Mouse (Mus musculus): ENCODE data around the gene Arpc5. TPM values are rescaled to one million over a fixed set of nuclear protein-coding genes. Genes with fewer than 3 reads are reported as not detected.
"Not testable (repeated sequence)": the region's sequence is repeated elsewhere in the genome, so short reads cannot be mapped to it uniquely, and the experiment has no call there.

The Arpc5 gene
- total RNA-seq, 2 experiments from 2014 or later = 177 to 198 TPM

- DNase-seq (ENCODE audit: low spot score in 2 of 2) = peak; percentile 51 to 82
Measured at GRCm38 (mm10) chr1:152779071-152779737, 12.9 kb downstream of the Arpc5 start.

GRCm38 (mm10) chr1:152784620-152785019, 18.3 kb downstream of the Arpc5 start:
- no peak for DNase-seq (ENCODE audit: low spot score in 2 of 2)

GRCm38 (mm10) chr1:152785446-152785845, 19.1 kb downstream of the Arpc5 start:
- not testable (repeated sequence) for DNase-seq (ENCODE audit: low spot score in 2 of 2)

GRCm38 (mm10) chr1:152786953-152787352, 20.6 kb downstream of the Arpc5 start:
- DNase-seq (ENCODE audit: low spot score in 2 of 2) = no peak

- DNase-seq (ENCODE audit: low spot score in 2 of 2) = no peak
Measured at GRCm38 (mm10) chr1:152788121-152788660, 21.8 kb downstream of the Arpc5 start.

- peak in 1 of 2 experiments; percentile 44 for DNase-seq (ENCODE audit: low spot score in 2 of 2)
Measured at GRCm38 (mm10) chr1:152790254-152790653, 23.9 kb downstream of the Arpc5 start.

- no peak for DNase-seq (ENCODE audit: low spot score in 2 of 2)
Measured at GRCm38 (mm10) chr1:152790821-152791220, 24.5 kb downstream of the Arpc5 start.

GRCm38 (mm10) chr1:152791269-152791668, 24.9 kb downstream of the Arpc5 start:
- no peak for DNase-seq (ENCODE audit: low spot score in 2 of 2)

GRCm38 (mm10) chr1:152792736-152793494, 26.6 kb downstream of the Arpc5 start:
- DNase-seq (ENCODE audit: low spot score in 2 of 2) = peak in 1 of 2 experiments; percentile 47

GRCm38 (mm10) chr1:152793495-152794130, 27.3 kb downstream of the Arpc5 start:
- no peak for DNase-seq (ENCODE audit: low spot score in 2 of 2)

GRCm38 (mm10) chr1:152795688-152796255, 29.4 kb downstream of the Arpc5 start:
- no peak for DNase-seq (ENCODE audit: low spot score in 2 of 2)

GRCm38 (mm10) chr1:152796683-152797263, 30.4 kb downstream of the Arpc5 start:
- DNase-seq (ENCODE audit: low spot score in 2 of 2) = no peak

- no peak for DNase-seq (ENCODE audit: low spot score in 2 of 2)
Measured at GRCm38 (mm10) chr1:152798125-152798524, 31.8 kb downstream of the Arpc5 start.

GRCm38 (mm10) chr1:152799897-152800296, 33.6 kb downstream of the Arpc5 start, which contains the start of gene Ncf2:
TSS of gene Ncf2 (plus strand) at chr1:152800194.
- DNase-seq (ENCODE audit: low spot score in 2 of 2) = no peak

- no peak for DNase-seq (ENCODE audit: low spot score in 2 of 2)
Measured at GRCm38 (mm10) chr1:152800633-152801176, 34.4 kb downstream of the Arpc5 start.

GRCm38 (mm10) chr1:152804907-152805306, 38.6 kb downstream of the Arpc5 start:
- no peak for DNase-seq (ENCODE audit: low spot score in 2 of 2)

GRCm38 (mm10) chr1:152807619-152808391, 41.5 kb downstream of the Arpc5 start:
- DNase-seq (ENCODE audit: low spot score in 2 of 2) = no peak

- no peak for DNase-seq (ENCODE audit: low spot score in 2 of 2)
Measured at GRCm38 (mm10) chr1:152808392-152808680, 42.0 kb downstream of the Arpc5 start.

- DNase-seq (ENCODE audit: low spot score in 2 of 2) = no peak
Measured at GRCm38 (mm10) chr1:152809541-152810252, 43.4 kb downstream of the Arpc5 start.
